Mouse (Mus musculus) liver, postnatal 0 days (tissue): ENCODE data around the gene Arl6. TPM values are rescaled to one million over a fixed set of nuclear protein-coding genes. Genes with fewer than 3 reads are reported as not detected.

Source experiments
- ATAC-seq: fragments of 200-750 bp; cut with Nextera tagmentation; 2 replicates; pipeline ENCODE4 v1.8.0; 2017; ENCODE audit warnings: mild to moderate bottlenecking, moderate library complexity
- DNase-seq: peaks from one replicate; pipeline ENCODE4 v3.0.0-alpha.2; 2016
- H3K27ac ChIP-seq: fragments of 300-500 bp; sonication (generic); 2 replicates; pipeline ENCODE4 v1.5.1; 2014; ENCODE audit warnings: antibody characterized with exemption, moderate library complexity, mild to moderate bottlenecking, low read depth
- H3K27me3 ChIP-seq: fragments of 300-500 bp; sonication (generic); 2 replicates; pipeline ENCODE4 v1.6.1; 2014; ENCODE audit warnings: low read length, control low read depth, mixed read lengths; ENCODE audit not compliant: insufficient read depth
- H3K36me3 ChIP-seq: fragments of 300-500 bp; sonication (generic); replicated peaks from 2 replicates; pipeline ENCODE4 v1.6.1; 2014; ENCODE audit warnings: mild to moderate bottlenecking, control low read depth, low read length, moderate library complexity, mixed read lengths; ENCODE audit not compliant: insufficient read depth
- H3K4me1 ChIP-seq: fragments of 300-500 bp; sonication (generic); 2 replicates; pipeline ENCODE4 v1.6.1; 2014; ENCODE audit warnings: antibody characterized with exemption, mild to moderate bottlenecking, control low read depth; ENCODE audit not compliant: insufficient read depth
- H3K4me2 ChIP-seq: fragments of 300-500 bp; sonication (generic); 2 replicates; pipeline ENCODE4 v1.6.1; 2014; ENCODE audit warnings: low read depth, mild to moderate bottlenecking, low read length, moderate library complexity, mixed read lengths
- H3K4me3 ChIP-seq: fragments of 300-500 bp; sonication (generic); 2 replicates; pipeline ENCODE4 v1.5.1; 2014; ENCODE audit warnings: low read depth, low read length
- H3K9ac ChIP-seq: fragments of 300-500 bp; sonication (generic); replicated peaks from 2 replicates; pipeline ENCODE4 v1.6.1; 2014; ENCODE audit warnings: mild to moderate bottlenecking, moderate library complexity
- H3K9me3 ChIP-seq: fragments of 300-500 bp; sonication (generic); 2 replicates; pipeline ENCODE4 v1.6.1; 2016; ENCODE audit warnings: mild to moderate bottlenecking, control low read depth, low read length, mixed read lengths
- CTCF ChIP-seq: sonication (generic); IDR thresholded peaks from 2 replicates; pipeline ENCODE4 v1.5.1; 2016; ENCODE audit warnings: antibody characterized with exemption, low read depth
- EP300 ChIP-seq: IDR thresholded peaks from 2 replicates; pipeline ENCODE4 v1.6.1; 2016; ENCODE audit warnings: antibody characterized with exemption, low read depth, mild to moderate bottlenecking
- WGBS: fragments of 180-500 bp; shearing (Covaris S2); extraction: QIAGEN DNeasy Blood & Tissue Kit; methylation state at CpG from one replicate; pipeline ENCODE4 v1.1.7; 2014; ENCODE audit not compliant: insufficient replicate concordance; 5-methylcytosine and 5-hydroxymethylcytosine counted together
- polyA plus RNA-seq: library from polyadenylated mRNA; unstranded; fragments of >200 nt; fragmentation: Nextera tagmentation; extraction: Ambion mirVana; gene quantifications from 2 replicates; pipeline ENCODE4 v1.2.1, GENCODE M21; 2015

Arl6 gene
- polyA plus RNA-seq, 1 experiment from 2014 or later = 3.3 TPM

GRCm38 (mm10) chr16:59639985-59640384 lies 794 bp upstream of the Arl6 start:
- no peak overlapping the region; the same call in 1 of the 2 replicates for H3K4me2 ChIP-seq

GRCm38 (mm10) chr16:59634598-59634997 lies 4.6 kb downstream of the Arl6 start:
- Histone ChIP-seq H3K9ac (no peak overlapping the region), H3K36me3 (no peaks in the 10 kb centered on the region), H3K4me3 (no peak overlapping the region), H3K27ac (no peak overlapping the region), H3K4me1 (peaks cover 5% of the 10 kb centered on the region), H3K27me3 (0 out of 2 replicates have a peak, but pooled peaks cover 2% of the 10 kb centered on the region), H3K4me2 (no peak overlapping the region), H3K9me3 (no peaks in the 10 kb centered on the region)
- ATAC-seq (no peak), DNase-seq (no peak)
- 62% methylated on average over 2 of the region's 2 CpGs for WGBS
- TF ChIP-seq EP300 (no peak), CTCF (no peak)

More at GRCm38 (mm10) chr16:59639985-59640384, 794 bp upstream of the Arl6 start:
- Histone ChIP-seq H3K4me1 (peaks cover 5% of the 10 kb centered on the region), H3K9ac (no peak overlapping the region), H3K9me3 (no peaks in the 10 kb centered on the region), H3K36me3 (no peaks in the 10 kb centered on the region), H3K27me3 (0 out of 2 replicates have a peak, but pooled peaks cover 2% of the 10 kb centered on the region), H3K4me3 (no peak overlapping the region), H3K27ac (no peak overlapping the region)
- 86% methylated on average over 3 of the region's 3 CpGs for WGBS
- DNase-seq = no peak
- no peak for ATAC-seq
- TF ChIP-seq CTCF (no peak), EP300 (no peak)

GRCm38 (mm10) chr16:59621554-59621953 lies 17.6 kb downstream of the Arl6 start:
- no peaks in the 10 kb centered on the region for H3K4me1 ChIP-seq
- no peaks in the 10 kb centered on the region for H3K36me3 ChIP-seq
- no peak overlapping the region for H3K4me3 ChIP-seq
- DNase-seq = no peak
- 95% methylated on average over 2 of the region's 2 CpGs for WGBS
- TF ChIP-seq CTCF = no peak
- TF ChIP-seq EP300 = no peak
- H3K27ac ChIP-seq = no peak overlapping the region
- no peak overlapping the region for H3K4me2 ChIP-seq
- H3K27me3 ChIP-seq = no peaks in the 10 kb centered on the region
- no peak for ATAC-seq
- no peak overlapping the region for H3K9ac ChIP-seq
- no peaks in the 10 kb centered on the region for H3K9me3 ChIP-seq

GRCm38 (mm10) chr16:59617167-59617566 lies 22.0 kb downstream of the Arl6 start:
- no peaks in the 10 kb centered on the region for H3K36me3 ChIP-seq
- H3K27me3 ChIP-seq = no peaks in the 10 kb centered on the region
- H3K4me2 ChIP-seq = no peak overlapping the region
- no peaks in the 10 kb centered on the region for H3K4me1 ChIP-seq
- no peaks in the 10 kb centered on the region for H3K9me3 ChIP-seq
- DNase-seq (peak; percentile 16), ATAC-seq (peak; percentile 56)
- H3K9ac ChIP-seq = no peak overlapping the region
- H3K27ac ChIP-seq = no peak overlapping the region
- TF ChIP-seq EP300 (no peak), CTCF (peak; percentile 83)
- no peak overlapping the region for H3K4me3 ChIP-seq
- 28% methylated on average over 3 of the region's 3 CpGs for WGBS

GRCm38 (mm10) chr16:59615675-59616074 lies 23.5 kb downstream of the Arl6 start:
- Histone ChIP-seq H3K9me3 (no peaks in the 10 kb centered on the region), H3K36me3 (no peaks in the 10 kb centered on the region), H3K27me3 (no peaks in the 10 kb centered on the region), H3K9ac (no peak overlapping the region), H3K27ac (no peak overlapping the region), H3K4me1 (no peaks in the 10 kb centered on the region), H3K4me3 (no peak overlapping the region), H3K4me2 (no peak overlapping the region)
- no peak for DNase-seq
- ATAC-seq = no peak
- no peak for TF ChIP-seq EP300
- TF ChIP-seq CTCF = no peak
- 68% methylated on average over 3 of the region's 3 CpGs for WGBS

- DNase-seq (no peak), ATAC-seq (no peak)
- Histone ChIP-seq H3K27me3 (no peaks in the 10 kb centered on the region), H3K4me1 (no peaks in the 10 kb centered on the region), H3K9me3 (no peaks in the 10 kb centered on the region), H3K36me3 (no peaks in the 10 kb centered on the region), H3K4me3 (no peak overlapping the region), H3K27ac (no peak overlapping the region), H3K4me2 (no peak overlapping the region), H3K9ac (no peak overlapping the region)
- WGBS = 61% methylated on average over 1 of the region's 1 CpGs
- TF ChIP-seq CTCF (no peak), EP300 (no peak)
Measured at GRCm38 (mm10) chr16:59610750-59611149, 28.4 kb downstream of the Arl6 start.
